Mouse (Mus musculus) MEL (cell line): ENCODE results near the gene Elfn1. TPM values are rescaled to one million over a fixed set of nuclear protein-coding genes. Genes with fewer than 3 reads are reported as not detected.

Experiments used
- DNase-seq: peaks from one replicate; pipeline ENCODE4 v3.0.0; 2011; ENCODE audit warnings: low read depth, low spot score
- H3K27ac ChIP-seq: 2 replicates; pipeline ENCODE4 v1.5.1; 2012; ENCODE audit warnings: low read depth, mild to moderate bottlenecking, control low read depth, low read length, moderate library complexity; ENCODE audit not compliant: control insufficient read depth
- H3K27me3 ChIP-seq, 2 experiments: fragments of 150-350 bp in 1 of 2; sonication (generic) in 1 of 2; 2 replicates each; pipeline ENCODE4 v1.6.1; 2012; ENCODE audit warnings: low read length in 2 of 2, mild to moderate bottlenecking in 2 of 2, improper control_type of control experiment in 1 of 2, moderate library complexity in 1 of 2; ENCODE audit not compliant: insufficient read depth in 2 of 2, control insufficient read depth in 1 of 2
- H3K36me3 ChIP-seq, 2 experiments: 2 replicates each; pipeline ENCODE4 v1.6.1; 2012 to 2014; ENCODE audit warnings: low read length in 2 of 2, improper control_type of control experiment in 1 of 2, inconsistent platforms in 1 of 2, mild to moderate bottlenecking in 1 of 2; ENCODE audit not compliant: insufficient read depth in 2 of 2, control insufficient read depth in 1 of 2
- H3K4me1 ChIP-seq, 2 experiments: fragments of 150-350 bp in 1 of 2; sonication (generic) in 1 of 2; 2 replicates each; pipeline ENCODE4 v1.6.1; 2012; ENCODE audit warnings: low read length in 2 of 2, improper control_type of control experiment in 1 of 2, mild to moderate bottlenecking in 1 of 2; ENCODE audit not compliant: insufficient read depth in 2 of 2, control insufficient read depth in 1 of 2
- H3K4me3 ChIP-seq, 2 experiments: fragments of 150-350 bp in 1 of 2; sonication (generic) in 1 of 2; 2 replicates each; pipeline ENCODE4 v1.5.1; 2012; ENCODE audit warnings: low read depth in 2 of 2, low read length in 2 of 2, mild to moderate bottlenecking in 2 of 2, moderate library complexity in 2 of 2, control low read depth in 1 of 2, improper control_type of control experiment in 1 of 2; ENCODE audit not compliant: control insufficient read depth in 1 of 2, insufficient read depth in 1 of 2
- H3K79me2 ChIP-seq: 2 replicates; pipeline ENCODE4 v1.6.1; 2012; ENCODE audit warnings: mild to moderate bottlenecking, low read length, moderate library complexity; ENCODE audit not compliant: control insufficient read depth, poor library complexity, insufficient read depth
- H3K9ac ChIP-seq: 2 replicates; pipeline ENCODE4 v1.6.1; 2012; ENCODE audit warnings: low read depth, mild to moderate bottlenecking, control low read depth, low read length, moderate library complexity; ENCODE audit not compliant: control insufficient read depth, poor library complexity, severe bottlenecking
- H3K9me3 ChIP-seq: fragments of 150-350 bp; sonication (generic); replicated peaks from 2 replicates; pipeline ENCODE4 v1.6.1; 2012; ENCODE audit warnings: mild to moderate bottlenecking, low read length, improper control_type of control experiment, moderate library complexity; ENCODE audit not compliant: insufficient read depth
- CHD2 ChIP-seq: IDR thresholded peaks from 2 replicates; pipeline ENCODE4 v1.6.1; 2011; ENCODE audit warnings: low read length, improper control_type of control experiment
- GATA1 ChIP-seq: IDR thresholded peaks from 2 replicates; pipeline ENCODE4 v1.6.1; 2011; ENCODE audit warnings: low read depth, low read length, improper control_type of control experiment
- JUND ChIP-seq: IDR thresholded peaks from 2 replicates; pipeline ENCODE4 v1.6.1; 2011; ENCODE audit warnings: low read depth, mild to moderate bottlenecking, improper control_type of control experiment, low read length
- MAZ ChIP-seq: IDR thresholded peaks from 2 replicates; pipeline ENCODE4 v1.6.1; 2012; ENCODE audit warnings: low read depth, mild to moderate bottlenecking, inconsistent platforms, low read length, improper control_type of control experiment
- MEF2A ChIP-seq: IDR thresholded peaks from 2 replicates; pipeline ENCODE4 v1.6.1; 2014; ENCODE audit warnings: low read depth, mild to moderate bottlenecking, inconsistent platforms, low read length, improper control_type of control experiment; ENCODE audit not compliant: poor library complexity, insufficient replicate concordance, severe bottlenecking; ENCODE audit errors: extremely low read depth
- MYB ChIP-seq: IDR thresholded peaks from 2 replicates; pipeline ENCODE4 v1.6.1; 2011; ENCODE audit warnings: mild to moderate bottlenecking, low read depth, low read length, improper control_type of control experiment
- MYC ChIP-seq: IDR thresholded peaks from 2 replicates; pipeline ENCODE4 v1.6.1; 2011; ENCODE audit warnings: low read depth, mild to moderate bottlenecking, low read length, improper control_type of control experiment, moderate library complexity
- RAD21 ChIP-seq: IDR thresholded peaks from 2 replicates; pipeline ENCODE4 v1.6.1; 2011; ENCODE audit warnings: mild to moderate bottlenecking, low read depth, low read length, improper control_type of control experiment
- SIN3A ChIP-seq: IDR thresholded peaks from 2 replicates; pipeline ENCODE4 v1.6.1; 2012; ENCODE audit warnings: low read length, improper control_type of control experiment, inconsistent platforms
- SMC3 ChIP-seq: IDR thresholded peaks from 2 replicates; pipeline ENCODE4 v1.6.1; 2011; ENCODE audit warnings: low read depth, low read length, improper control_type of control experiment
- TCF12 ChIP-seq: IDR thresholded peaks from 2 replicates; pipeline ENCODE4 v1.6.1; 2014; ENCODE audit warnings: low read depth, mild to moderate bottlenecking, inconsistent platforms, low read length, improper control_type of control experiment, moderate library complexity
- UBTF ChIP-seq: IDR thresholded peaks from 2 replicates; pipeline ENCODE4 v1.6.1; 2012; ENCODE audit warnings: low read depth, mild to moderate bottlenecking, inconsistent platforms, low read length, improper control_type of control experiment, moderate library complexity, borderline replicate concordance; ENCODE audit not compliant: insufficient read depth
- USF1 ChIP-seq: IDR thresholded peaks from 2 replicates; pipeline ENCODE4 v1.6.1; 2014; ENCODE audit warnings: low read depth, mild to moderate bottlenecking, inconsistent platforms, low read length, improper control_type of control experiment, moderate library complexity
- USF2 ChIP-seq, 2 experiments: IDR thresholded peaks; 2 replicates each; pipeline ENCODE4 v1.6.1; 2011 to 2012; ENCODE audit warnings: improper control_type of control experiment in 2 of 2, low read length in 2 of 2, borderline replicate concordance in 1 of 2, inconsistent platforms in 1 of 2, low read depth in 1 of 2, mild to moderate bottlenecking in 1 of 2; ENCODE audit not compliant: insufficient read depth in 1 of 2
- ZC3H11A ChIP-seq: IDR thresholded peaks from 2 replicates; pipeline ENCODE4 v1.6.1; 2012; ENCODE audit warnings: low read depth, mild to moderate bottlenecking, inconsistent platforms, low read length, improper control_type of control experiment
- ZKSCAN1 ChIP-seq: IDR thresholded peaks from 2 replicates; pipeline ENCODE4 v1.6.1; 2012; ENCODE audit warnings: low read depth, mild to moderate bottlenecking, inconsistent platforms, low read length, improper control_type of control experiment, moderate library complexity
- polyA plus RNA-seq, 2 experiments: library from polyadenylated mRNA; stranded (reverse) in 1 of 2; unstranded in 1 of 2; fragments of >175 nt in 1 of 2; fragments of >200 nt in 1 of 2; gene quantifications; 2 replicates each; pipeline versions ENCODE4 v1.2.1 to v1.2.4; 2012; ENCODE audit warnings: low replicate concordance in 2 of 2, low read depth in 1 of 2; ENCODE audit not compliant: insufficient read length in 2 of 2, insufficient read depth in 1 of 2, missing spikeins in 1 of 2
- total RNA-seq: library from RNA; depleted of rRNA; stranded (reverse); fragments of 300-350 nt; gene quantifications from 2 replicates; pipeline ENCODE4 v1.2.3, GENCODE M21; 2012

Elfn1 gene
- total and polyA plus RNA-seq, 3 experiments = 0.08 TPM; not detected in 2

DNA sequence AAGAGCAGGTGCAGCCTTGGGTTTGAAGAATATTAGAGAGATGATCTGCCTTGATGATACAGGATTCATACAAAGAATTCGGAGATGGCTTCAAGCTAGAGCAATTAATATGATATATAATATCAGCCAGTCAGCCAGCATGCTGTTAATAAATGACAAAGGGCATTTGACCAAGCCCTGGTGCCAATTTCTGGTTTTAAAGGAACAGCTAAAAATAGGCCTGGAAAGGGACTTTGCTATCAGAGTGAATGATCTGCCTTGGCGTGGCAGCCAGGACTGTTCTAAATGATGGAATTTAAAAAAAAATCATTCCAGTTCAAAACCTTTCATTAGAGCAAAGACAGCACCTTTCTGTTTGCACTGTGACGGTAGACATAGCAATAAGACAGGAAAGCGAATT, 52.0 kb downstream of the Elfn1 start:
- Histone ChIP-seq H3K4me1 (peaks cover 3 to 7% of the 10 kb centered on the region in 2 experiments; a peak in 3 of 4 replicates), H3K79me2 (no peaks in the 10 kb centered on the region), H3K9me3 (no peaks in the 10 kb centered on the region), H3K9ac (no peak overlapping the region), H3K36me3 (peaks cover 0 to 2% of the 10 kb centered on the region in 2 experiments; a peak in 1 of 4 replicates), H3K4me3 (no peak overlapping the region), H3K27ac (no peak overlapping the region), H3K27me3 (no peaks in the 10 kb centered on the region; a peak in 1 of 4 replicates)
- TF ChIP-seq MAZ (no peak), MEF2A (no peak), JUND (no peak), ZC3H11A (no peak), UBTF (no peak), TCF12 (no peak), USF1 (no peak)
- no peak for DNase-seq

DNA sequence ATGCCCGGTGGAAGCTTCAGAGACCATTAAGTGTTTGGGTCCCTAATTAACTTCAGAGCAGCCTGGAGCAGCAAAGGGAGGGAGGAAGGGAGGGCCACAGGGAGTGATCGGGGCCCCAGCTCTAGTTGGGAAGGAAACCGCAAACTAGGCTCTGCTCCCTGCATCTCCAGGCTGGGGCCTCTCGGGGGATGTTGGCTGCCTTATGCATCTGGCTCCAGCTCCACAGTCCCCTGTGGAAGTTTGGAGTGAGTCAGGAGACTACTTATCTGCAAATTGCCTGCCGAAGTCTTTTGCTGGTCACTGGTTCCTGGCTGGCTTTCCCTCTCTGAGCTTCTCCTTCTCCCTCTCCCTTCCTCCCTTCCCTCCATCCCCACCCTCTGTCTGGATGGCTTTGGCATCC, 56.6 kb downstream of the Elfn1 start:
- H3K4me1 ChIP-seq = peaks cover 2 to 8% of the 10 kb centered on the region in 2 experiments; a peak in 3 of 4 replicates
- no peak for TF ChIP-seq RAD21
- no peak for TF ChIP-seq USF2 (IDR thresholded peaks at IDR 0.05; ENCODE audit: borderline replicate concordance in 1 of 2, insufficient read depth in 1 of 2, low read depth in 1 of 2, low read length in 2 of 2)
- no peak for TF ChIP-seq MYB
- TF ChIP-seq MYC = no peak
- no peak for TF ChIP-seq CHD2
- TF ChIP-seq GATA1 = no peak
- no peak for TF ChIP-seq JUND
- TF ChIP-seq SMC3 = no peak
- TF ChIP-seq SIN3A = no peak
- TF ChIP-seq ZKSCAN1 = no peak
- no peak overlapping the region for H3K27ac ChIP-seq
- H3K9me3 ChIP-seq = no peaks in the 10 kb centered on the region
- H3K9ac ChIP-seq = no peak overlapping the region
- H3K79me2 ChIP-seq = no peaks in the 10 kb centered on the region
- peaks cover 0 to 1% of the 10 kb centered on the region in 2 experiments; a peak in 1 of 4 replicates for H3K36me3 ChIP-seq
- DNase-seq = no peak
- no peaks in the 10 kb centered on the region; a peak in 1 of 4 replicates for H3K27me3 ChIP-seq
- no peak overlapping the region for H3K4me3 ChIP-seq
